Mouse (Mus musculus): ENCODE data around the gene Brd3os. TPM values are rescaled to one million over a fixed set of nuclear protein-coding genes. Genes with fewer than 3 reads are reported as not detected.

Brd3os gene
- polyA plus RNA-seq, 1 experiment: 11.6 TPM

DNA sequence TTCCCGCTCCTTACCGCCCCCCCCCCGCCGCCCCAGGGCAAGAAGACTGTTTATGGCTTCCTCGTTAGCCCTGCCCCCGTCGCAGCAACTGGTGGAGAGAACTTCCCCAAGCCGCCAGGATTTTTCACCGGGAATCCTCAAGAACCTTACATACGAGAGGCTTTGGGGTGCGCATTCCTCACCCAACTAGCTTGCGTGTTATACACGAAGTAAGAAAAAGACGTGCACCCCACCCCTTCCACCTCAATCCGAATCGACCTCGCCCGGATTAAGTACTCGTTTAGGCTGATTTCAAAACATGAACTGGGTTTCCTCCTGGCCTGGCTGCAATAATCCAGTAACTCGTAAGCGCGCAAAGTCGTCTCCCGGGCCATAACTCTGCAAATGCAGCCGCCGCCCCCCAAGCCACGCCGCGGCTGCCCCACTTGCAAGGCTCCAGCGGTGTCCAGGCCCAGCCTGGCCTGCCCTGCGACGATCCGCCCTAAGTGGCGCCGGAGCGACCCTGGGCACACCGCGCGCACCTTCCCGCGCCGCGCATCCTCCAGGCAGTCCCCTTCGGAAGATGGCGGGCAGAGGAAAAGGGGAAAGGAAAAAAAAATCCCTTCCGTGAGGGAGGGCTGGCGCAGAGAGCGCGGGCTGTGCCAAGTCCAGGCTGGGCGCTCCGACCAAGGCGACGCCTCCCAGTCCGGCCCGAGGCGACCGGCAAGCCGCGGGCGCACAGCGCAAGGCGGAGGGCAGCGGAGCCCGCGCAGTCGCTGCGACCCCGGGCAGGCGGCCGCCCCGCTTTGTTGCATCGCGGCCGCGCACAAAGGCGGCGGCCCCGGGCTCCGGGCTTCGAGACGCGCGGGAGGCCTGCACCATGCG is 32.7 kb downstream of the Brd3os start:
- peak overlapping the region; percentile 87 for H3K27ac ChIP-seq (ENCODE audit: insufficient read depth, low read depth, low read length)
- TF ChIP-seq POLR2A (IDR thresholded peaks at IDR 0.05; ENCODE audit: low read depth, low read length) (no peak), CTCF (conservative IDR thresholded peaks at IDR 0.05; ENCODE audit: insufficient read depth, insufficient read length, low read depth, low read length) (no peak)
- H3K27me3 ChIP-seq (replicated peaks; ENCODE audit: control insufficient read depth, insufficient read depth, low read length): no peaks in the 10 kb centered on the region
- peaks cover 32% of the 10 kb centered on the region for H3K4me1 ChIP-seq (ENCODE audit: control insufficient read depth, insufficient read depth, low read length)
- no peaks in the 10 kb centered on the region for H3K36me3 ChIP-seq (ENCODE audit: control insufficient read depth, insufficient read depth, low read length)
- peak; percentile 56 for DNase-seq
- H3K4me3 ChIP-seq (ENCODE audit: insufficient read depth, low read depth, low read length): peak overlapping the region; percentile 97
- WGBS: under 1% methylated on average over 84 of the region's 84 CpGs

DNA sequence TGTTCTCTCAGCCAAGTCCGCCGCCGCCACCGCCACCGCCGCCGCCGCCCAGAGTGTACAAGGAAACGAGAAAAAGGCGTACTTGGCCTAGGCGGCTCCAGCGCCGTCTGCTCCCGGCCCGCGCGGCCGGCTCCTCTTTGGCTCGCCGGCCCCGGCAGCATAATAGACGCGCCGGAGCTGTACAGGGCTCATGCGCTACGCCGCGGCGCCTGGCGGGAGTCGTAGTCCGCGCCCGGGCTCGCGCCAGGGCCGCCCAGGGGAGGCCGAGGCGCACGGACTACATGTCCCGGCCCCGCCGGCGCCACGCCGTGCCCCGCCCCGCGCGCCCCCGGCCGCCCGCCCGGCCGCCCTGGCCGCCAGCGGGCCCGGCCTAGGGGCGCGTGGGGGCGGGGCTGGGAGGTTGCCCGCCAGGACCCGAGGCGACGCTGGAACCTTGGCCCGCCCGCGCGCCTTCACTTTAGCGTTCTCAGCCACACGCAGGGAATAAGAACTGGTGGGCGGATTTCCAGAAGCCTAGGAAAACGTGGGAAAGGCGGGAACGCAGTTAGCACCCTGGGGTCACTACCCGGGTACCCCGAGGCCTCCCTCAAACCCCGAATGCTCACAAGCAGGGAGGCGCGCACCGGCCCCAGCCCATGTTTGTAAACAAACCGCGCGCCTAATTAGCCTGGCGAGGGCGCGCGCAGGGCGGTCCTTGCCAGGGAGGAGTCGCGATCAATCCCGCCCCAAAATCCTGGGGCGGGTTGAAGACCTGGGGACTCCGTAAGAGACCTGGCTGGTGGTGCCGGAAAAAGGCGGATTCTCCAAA is 33.6 kb downstream of the Brd3os start:
- Histone ChIP-seq H3K4me3 (ENCODE audit: insufficient read depth, low read depth, low read length) (peak overlapping the region; percentile 97), H3K4me1 (ENCODE audit: control insufficient read depth, insufficient read depth, low read length) (peaks cover 25% of the 10 kb centered on the region), H3K27me3 (replicated peaks; ENCODE audit: control insufficient read depth, insufficient read depth, low read length) (no peaks in the 10 kb centered on the region), H3K36me3 (ENCODE audit: control insufficient read depth, insufficient read depth, low read length) (no peaks in the 10 kb centered on the region), H3K27ac (ENCODE audit: insufficient read depth, low read depth, low read length) (peak overlapping the region; percentile 92)
- TF ChIP-seq CTCF (conservative IDR thresholded peaks at IDR 0.05; ENCODE audit: insufficient read depth, insufficient read length, low read depth, low read length) (no peak), POLR2A (IDR thresholded peaks at IDR 0.05; ENCODE audit: low read depth, low read length) (peak; percentile 75)
- WGBS: 1% methylated on average over 94 of the region's 96 CpGs
- DNase-seq: peak; percentile 96

DNA sequence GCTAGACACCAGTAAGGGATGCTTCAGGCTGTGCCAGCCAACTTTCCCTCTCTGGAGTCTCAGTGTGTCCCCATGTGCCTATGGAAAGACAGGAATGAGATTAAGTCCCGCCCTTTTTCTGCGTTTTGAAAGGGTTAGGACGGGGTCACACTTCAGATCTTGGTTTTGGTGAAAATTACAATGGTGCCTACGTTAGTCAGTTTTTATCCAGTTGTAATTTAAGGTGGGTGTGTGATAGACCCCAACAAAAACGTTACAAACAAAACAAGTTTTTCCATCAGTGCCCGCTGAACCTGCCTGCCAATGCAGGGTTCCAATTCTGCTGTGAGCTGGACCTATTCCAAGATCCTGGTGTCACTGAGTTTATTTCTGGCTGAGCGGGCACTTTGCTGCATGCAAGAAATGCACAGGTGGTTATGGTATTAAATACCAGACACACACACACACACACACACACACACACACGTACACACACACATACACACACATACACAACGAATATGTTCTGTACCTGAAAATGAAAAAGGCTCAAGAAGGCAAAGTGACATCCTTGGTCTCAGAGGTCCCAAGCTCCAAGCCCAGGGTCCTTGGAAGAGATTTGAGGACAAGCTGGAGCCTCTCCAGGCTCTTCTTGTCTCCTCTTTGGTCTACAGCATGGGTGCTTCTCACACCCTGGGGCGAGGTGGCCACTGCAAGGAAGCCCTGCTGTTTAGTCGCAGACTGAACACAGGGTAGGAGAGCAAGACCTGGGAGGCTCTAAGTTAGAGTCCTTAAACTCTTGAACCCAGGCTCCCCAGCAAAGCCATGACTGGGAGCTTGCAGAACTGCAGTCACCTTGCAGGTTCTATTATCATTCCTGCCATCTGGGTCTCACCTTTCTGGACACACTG is 34.4 kb downstream of the Brd3os start:
- no peaks in the 10 kb centered on the region for H3K36me3 ChIP-seq (ENCODE audit: control insufficient read depth, insufficient read depth, low read length)
- TF ChIP-seq CTCF (conservative IDR thresholded peaks at IDR 0.05; ENCODE audit: insufficient read depth, insufficient read length, low read depth, low read length): no peak
- no peak for TF ChIP-seq POLR2A (IDR thresholded peaks at IDR 0.05; ENCODE audit: low read depth, low read length)
- H3K27ac ChIP-seq (ENCODE audit: insufficient read depth, low read depth, low read length): peak overlapping the region; percentile 92
- H3K4me1 ChIP-seq (ENCODE audit: control insufficient read depth, insufficient read depth, low read length): peaks cover 21% of the 10 kb centered on the region
- 21% methylated on average over 11 of the region's 11 CpGs for WGBS
- H3K27me3 ChIP-seq (replicated peaks; ENCODE audit: control insufficient read depth, insufficient read depth, low read length): no peaks in the 10 kb centered on the region
- H3K4me3 ChIP-seq (ENCODE audit: insufficient read depth, low read depth, low read length): peak overlapping the region; percentile 63
- DNase-seq: peak; percentile 67

DNA sequence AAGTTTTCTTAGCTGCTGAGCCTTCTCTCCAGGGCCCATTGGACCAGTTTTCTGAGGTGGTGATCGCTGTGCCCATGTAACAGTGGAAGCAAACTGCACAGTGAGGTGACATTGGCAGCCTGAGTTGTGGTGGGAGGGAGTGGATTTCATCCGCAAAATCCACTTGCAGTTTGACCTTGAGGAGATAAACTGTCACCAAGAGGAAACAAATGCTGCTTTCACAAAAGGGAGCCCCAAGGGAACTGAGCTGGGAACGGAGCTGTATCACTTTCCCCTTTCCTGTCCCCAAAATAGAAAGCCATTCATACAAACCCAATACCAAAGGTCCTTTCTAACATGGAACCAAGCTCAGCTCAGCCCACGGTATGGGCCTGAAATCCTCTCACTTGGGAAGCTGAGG is 37.7 kb downstream of the Brd3os start:
- WGBS: 66% methylated on average over 4 of the region's 4 CpGs
- H3K4me1 ChIP-seq (ENCODE audit: control insufficient read depth, insufficient read depth, low read length): no peaks in the 10 kb centered on the region
- no peak for TF ChIP-seq POLR2A (IDR thresholded peaks at IDR 0.05; ENCODE audit: low read depth, low read length)
- no peak for TF ChIP-seq CTCF (conservative IDR thresholded peaks at IDR 0.05; ENCODE audit: insufficient read depth, insufficient read length, low read depth, low read length)
- no peak overlapping the region for H3K27ac ChIP-seq (ENCODE audit: insufficient read depth, low read depth, low read length)
- H3K36me3 ChIP-seq (ENCODE audit: control insufficient read depth, insufficient read depth, low read length): no peaks in the 10 kb centered on the region
- no peaks in the 10 kb centered on the region for H3K27me3 ChIP-seq (replicated peaks; ENCODE audit: control insufficient read depth, insufficient read depth, low read length)
- H3K4me3 ChIP-seq (ENCODE audit: insufficient read depth, low read depth, low read length): no peak overlapping the region
- DNase-seq: no peak

DNA sequence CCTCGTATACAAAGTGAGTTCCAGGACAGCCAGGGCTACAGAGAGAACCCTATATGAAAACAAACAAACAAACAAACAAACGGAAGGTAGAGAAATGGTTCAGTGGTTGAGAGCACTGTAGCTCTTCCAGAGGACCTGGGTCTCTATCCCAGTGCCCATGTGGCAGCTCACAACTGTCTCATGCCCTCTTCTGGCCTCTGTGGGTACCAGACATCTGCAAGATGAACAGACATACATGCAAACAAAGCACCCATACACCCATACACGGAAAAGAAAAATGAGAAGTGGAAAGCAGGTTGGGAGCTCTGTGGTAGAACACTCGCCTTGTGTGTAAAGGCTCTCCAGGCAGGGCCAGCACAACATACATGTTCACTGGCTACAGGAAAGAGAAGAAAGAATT is 38.2 kb downstream of the Brd3os start:
- H3K36me3 ChIP-seq (ENCODE audit: control insufficient read depth, insufficient read depth, low read length): no peaks in the 10 kb centered on the region
- no peaks in the 10 kb centered on the region for H3K27me3 ChIP-seq (replicated peaks; ENCODE audit: control insufficient read depth, insufficient read depth, low read length)
- H3K4me3 ChIP-seq (ENCODE audit: insufficient read depth, low read depth, low read length): no peak overlapping the region
- peak; percentile 24; the same call in 1 of the 2 replicates for TF ChIP-seq CTCF (conservative IDR thresholded peaks at IDR 0.05; ENCODE audit: insufficient read depth, insufficient read length, low read depth, low read length)
- TF ChIP-seq POLR2A (IDR thresholded peaks at IDR 0.05; ENCODE audit: low read depth, low read length): no peak
- DNase-seq: no peak
- H3K4me1 ChIP-seq (ENCODE audit: control insufficient read depth, insufficient read depth, low read length): no peaks in the 10 kb centered on the region
- 80% methylated on average over 4 of the region's 4 CpGs for WGBS
- no peak overlapping the region for H3K27ac ChIP-seq (ENCODE audit: insufficient read depth, low read depth, low read length)

DNA sequence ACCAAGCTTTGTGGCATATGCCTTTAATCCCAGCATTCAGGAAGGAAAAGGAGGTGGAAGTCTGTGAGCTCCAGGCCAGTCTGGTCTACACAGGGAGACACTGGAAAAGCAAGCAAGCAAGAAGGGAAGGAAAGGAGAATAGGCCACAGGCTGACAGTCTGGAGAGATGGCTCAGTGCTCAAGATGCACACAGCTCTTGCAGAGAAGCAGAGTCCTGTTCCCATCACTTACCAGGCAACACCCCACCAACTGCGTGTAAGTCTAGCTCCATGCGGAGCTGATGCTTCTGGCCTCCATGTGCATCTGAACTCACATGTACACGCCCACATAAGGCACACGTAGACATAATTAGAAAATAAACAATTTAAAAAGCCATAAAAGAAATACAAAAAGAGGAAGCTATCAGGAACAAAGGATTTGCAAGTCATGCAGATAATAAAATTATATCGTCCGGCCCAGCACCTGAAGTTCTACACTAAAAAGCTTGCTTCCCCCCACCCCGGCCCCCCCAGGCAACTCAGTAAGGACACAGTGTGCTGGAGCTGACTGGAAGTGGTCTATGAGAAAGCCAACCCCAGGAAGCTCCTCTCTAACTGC is 40.2 kb downstream of the Brd3os start:
- Histone ChIP-seq H3K36me3 (ENCODE audit: control insufficient read depth, insufficient read depth, low read length) (no peaks in the 10 kb centered on the region), H3K27me3 (replicated peaks; ENCODE audit: control insufficient read depth, insufficient read depth, low read length) (no peaks in the 10 kb centered on the region), H3K27ac (ENCODE audit: insufficient read depth, low read depth, low read length) (no peak overlapping the region), H3K4me1 (ENCODE audit: control insufficient read depth, insufficient read depth, low read length) (no peaks in the 10 kb centered on the region), H3K4me3 (ENCODE audit: insufficient read depth, low read depth, low read length) (no peak overlapping the region)
- 85% methylated on average over 7 of the region's 7 CpGs for WGBS
- TF ChIP-seq POLR2A (IDR thresholded peaks at IDR 0.05; ENCODE audit: low read depth, low read length): no peak
- TF ChIP-seq CTCF (conservative IDR thresholded peaks at IDR 0.05; ENCODE audit: insufficient read depth, insufficient read length, low read depth, low read length): no peak
- no peak for DNase-seq
